Mouse (Mus musculus) natural killer cell, adult 2 months (primary cell): ENCODE measurements around the gene Plxna2.
A peak's percentile ranks its signal among the peaks of the same experiment; 100 is the strongest.

Experiments
- DNase-seq, 2 experiments: peaks; one replicate each; pipeline ENCODE4 v3.0.0; 2022; ENCODE audit warnings: low spot score in 2 of 2

Gene Plxna2

DNA sequence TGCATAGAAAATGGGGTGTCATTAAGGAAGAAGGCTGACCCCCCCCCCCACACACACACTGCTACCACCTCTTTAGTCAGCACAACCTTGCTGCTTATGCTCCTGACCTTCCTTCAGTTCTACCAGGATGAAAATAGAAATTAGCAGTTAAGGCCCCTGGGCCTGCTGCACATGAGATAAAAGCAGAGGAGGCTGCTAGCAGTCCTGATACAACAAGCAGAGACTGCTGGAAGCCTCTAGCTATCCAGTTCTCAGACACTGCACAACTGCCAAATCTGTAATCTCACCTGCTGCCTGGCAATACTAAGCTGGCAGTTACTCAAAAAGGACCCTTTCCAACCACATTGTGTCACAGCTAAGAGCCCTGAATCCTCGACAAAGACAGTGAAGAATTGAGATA, 197.5 kb downstream of the Plxna2 start:
- no peak for DNase-seq

DNA sequence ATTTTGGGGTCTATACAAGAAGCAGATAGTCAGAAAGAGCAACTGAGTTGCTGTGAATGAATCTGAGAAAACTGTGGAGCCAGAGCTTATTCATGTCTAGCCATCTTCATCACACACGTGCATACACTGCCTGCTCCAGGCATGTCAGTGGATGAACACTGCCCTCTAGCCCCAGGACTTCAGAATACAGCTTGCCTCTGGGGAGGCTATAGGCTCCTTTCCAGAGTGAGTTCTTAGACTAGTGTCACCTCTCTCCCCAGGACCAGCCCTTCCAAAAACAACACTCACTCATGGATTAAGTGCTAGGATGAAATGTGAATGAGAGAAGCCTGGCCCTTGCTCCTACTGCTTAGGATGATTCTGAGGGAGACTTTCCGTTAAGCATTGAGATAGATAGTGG, 198.9 kb downstream of the Plxna2 start:
- DNase-seq: peak in 1 of 2 experiments; percentile 27

DNA sequence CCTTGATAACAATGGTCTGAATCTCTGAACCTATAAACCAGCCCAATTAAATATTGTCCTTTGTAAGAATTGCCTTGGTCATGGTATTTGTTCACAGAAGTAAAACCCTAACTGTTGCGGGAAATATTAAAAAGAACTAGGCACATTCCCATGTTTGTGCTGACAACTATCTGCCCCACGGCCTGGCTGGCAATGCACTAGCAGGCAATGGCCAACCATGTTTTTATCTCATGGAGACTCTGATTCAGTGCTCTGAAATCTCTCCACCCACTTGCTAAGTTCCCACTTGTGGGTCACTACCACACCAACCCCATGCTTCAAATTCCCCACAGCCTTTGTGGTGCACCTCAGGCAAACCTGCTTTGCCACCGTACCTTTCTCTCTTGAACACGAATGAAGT, 202.9 kb downstream of the Plxna2 start:
- no peak for DNase-seq

DNA sequence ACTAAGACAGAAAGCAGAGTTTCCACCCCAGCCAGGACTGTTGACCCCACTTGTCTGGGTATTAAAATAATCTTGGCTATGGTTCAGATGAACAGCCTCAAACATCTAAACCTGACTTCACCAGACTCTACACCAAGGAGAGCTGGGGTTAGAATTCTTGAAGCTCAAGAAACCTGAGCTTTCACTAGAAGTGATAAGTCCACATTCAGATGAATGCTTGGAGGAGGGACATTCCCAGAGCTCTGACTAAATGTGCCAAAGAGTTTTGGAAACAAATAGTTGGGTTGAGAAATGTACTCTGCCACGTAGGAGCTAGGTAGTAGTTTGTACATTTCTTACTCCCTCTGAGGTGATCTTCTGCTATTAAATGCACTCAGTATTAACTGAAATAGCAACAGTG, 203.7 kb downstream of the Plxna2 start:
- DNase-seq: no peak

DNA sequence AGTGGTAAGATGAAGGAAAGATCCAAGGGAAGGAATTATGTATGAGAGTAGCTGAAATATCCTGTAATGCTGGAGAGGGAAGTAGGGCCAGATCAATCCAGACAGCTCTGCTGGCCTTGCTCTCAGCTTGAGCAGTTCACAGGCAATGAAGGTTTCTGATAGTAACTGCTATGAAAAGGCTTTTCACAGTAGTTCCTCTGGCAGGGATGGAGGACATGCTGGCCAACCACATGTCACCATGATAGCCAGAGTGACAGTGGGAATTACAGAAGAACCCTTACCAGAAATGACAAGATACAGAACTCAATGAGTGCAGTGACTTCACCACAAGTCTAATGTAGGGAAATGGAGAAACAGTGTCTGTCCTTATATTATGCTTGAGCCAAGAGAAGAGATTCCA, 210.3 kb downstream of the Plxna2 start:
- no peak for DNase-seq

DNA sequence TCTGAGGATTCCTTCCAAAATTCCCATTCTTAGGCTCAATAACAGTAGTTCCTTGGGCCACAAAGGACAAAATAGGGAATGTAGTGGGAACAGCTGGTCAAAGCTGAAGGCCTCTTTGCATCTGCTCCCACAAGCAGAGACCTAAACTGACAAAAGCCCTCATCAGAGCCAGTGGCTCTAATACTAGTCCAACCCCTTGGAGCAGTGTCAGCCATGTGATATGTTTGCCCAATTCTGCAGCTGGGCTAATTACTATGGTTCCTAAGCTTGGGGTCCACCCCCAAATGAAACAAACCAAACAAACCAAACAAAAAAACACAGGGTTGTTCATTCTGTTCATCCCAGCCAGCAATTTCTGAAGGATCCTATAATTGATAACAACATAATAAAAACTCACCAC, 217.2 kb downstream of the Plxna2 start:
- no peak for DNase-seq

DNA sequence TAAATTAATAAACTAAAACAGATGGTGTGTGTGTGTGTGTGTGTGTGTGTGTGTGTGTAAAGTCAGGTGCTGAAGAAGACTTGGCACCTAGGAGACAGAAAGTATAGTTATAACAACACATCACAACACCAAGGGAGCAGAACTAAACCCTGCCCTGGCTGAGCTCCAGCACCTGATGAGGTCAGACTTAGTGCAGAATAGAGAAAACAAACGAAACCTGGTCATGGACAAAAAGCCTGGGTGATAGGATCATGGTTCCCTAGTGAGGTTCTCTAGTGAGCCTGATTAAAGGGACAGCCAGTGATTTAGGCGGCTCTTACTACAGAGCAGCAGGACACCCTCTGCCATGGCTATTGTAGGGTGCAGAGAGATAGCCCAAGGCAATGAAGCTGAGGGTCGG, 218.2 kb downstream of the Plxna2 start:
- no peak for DNase-seq

DNA sequence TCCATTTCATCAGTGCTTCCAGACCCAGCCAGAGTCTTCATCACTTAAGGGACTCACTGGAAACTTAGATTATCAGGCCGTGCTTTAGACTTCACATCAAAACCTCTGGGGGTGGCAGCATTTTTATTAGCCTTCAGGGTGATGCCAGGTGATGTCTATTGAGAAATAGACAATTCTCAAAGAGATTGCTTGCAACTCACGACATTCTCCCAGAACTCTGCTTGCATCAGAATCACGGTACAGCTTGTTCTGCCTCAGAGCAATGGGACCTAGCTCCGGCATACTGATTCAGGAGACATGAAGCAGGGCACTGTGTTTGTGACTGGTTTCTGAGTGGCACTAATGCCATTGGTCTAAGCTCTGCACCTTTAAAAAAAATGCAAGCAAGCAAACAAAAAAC, 218.7 kb downstream of the Plxna2 start:
- DNase-seq: no peak

DNA sequence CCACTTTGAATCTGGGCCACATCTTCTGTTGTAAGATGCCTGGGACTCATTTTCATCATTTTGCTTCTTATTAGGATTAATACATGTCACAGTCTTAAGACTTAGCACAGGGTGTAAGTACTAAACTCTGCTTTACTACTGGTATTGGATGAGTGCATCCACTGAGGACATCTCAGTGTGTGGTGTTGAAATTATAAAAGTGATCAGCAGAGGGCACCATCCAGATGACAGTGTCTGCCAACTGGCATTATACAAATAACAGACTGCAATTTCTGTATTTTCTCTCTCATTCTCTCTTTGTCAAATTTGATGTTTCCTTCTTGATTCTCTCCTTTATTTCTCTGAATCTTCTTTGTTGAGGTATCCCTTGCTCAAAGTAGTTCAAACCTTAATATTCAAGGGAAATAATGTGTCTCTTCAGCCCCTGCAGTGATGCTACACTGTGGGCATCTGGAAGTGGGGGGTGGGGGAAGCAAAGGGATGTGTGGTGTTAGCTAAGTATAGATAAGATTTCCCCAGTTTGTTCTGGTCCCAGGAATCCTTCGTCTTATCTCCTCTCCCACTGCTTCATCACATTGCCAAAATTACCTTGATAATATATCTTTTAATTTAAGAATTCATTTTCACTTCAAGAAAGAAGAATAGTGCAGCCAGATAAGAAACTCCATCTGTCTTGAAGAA, 221.4 kb downstream of the Plxna2 start:
- no peak for DNase-seq

DNA sequence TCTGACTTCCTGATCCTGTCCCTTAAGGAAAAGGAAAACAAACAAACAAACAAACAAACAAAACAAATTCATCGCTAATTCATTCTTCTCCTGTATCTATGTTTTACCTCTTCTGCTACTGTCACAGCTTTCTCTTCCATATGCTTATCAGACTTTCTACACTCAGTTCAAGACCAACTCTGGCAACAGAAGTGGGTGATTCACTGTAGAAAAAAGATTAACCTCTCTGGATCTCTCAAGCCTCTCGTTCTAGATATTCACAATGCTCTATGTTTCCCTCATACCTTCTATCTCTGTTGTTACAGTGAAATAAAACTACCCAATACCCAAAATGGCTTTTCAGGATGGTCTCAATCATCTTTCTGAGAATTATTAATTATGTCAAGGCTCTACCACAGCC, 225.0 kb downstream of the Plxna2 start:
- DNase-seq: no peak

DNA sequence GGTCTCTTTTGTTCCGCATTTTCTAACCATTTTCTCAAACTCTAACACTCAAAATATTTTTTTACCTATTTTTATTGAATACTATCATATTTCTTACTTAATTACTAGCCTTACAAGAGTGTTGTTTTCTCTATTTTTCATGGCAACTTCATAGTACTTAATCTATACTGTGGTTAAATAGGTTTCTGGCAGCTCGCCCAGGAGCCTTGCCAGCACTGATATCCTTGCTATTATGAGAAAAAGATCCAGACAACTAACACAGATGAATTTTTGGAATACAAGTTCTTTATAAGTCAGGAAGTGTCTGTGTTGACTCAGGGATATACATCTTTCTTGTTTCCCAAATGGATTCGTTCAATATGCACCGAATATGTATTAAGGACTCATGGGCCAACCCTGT, 229.0 kb downstream of the Plxna2 start:
- DNase-seq: no peak

DNA sequence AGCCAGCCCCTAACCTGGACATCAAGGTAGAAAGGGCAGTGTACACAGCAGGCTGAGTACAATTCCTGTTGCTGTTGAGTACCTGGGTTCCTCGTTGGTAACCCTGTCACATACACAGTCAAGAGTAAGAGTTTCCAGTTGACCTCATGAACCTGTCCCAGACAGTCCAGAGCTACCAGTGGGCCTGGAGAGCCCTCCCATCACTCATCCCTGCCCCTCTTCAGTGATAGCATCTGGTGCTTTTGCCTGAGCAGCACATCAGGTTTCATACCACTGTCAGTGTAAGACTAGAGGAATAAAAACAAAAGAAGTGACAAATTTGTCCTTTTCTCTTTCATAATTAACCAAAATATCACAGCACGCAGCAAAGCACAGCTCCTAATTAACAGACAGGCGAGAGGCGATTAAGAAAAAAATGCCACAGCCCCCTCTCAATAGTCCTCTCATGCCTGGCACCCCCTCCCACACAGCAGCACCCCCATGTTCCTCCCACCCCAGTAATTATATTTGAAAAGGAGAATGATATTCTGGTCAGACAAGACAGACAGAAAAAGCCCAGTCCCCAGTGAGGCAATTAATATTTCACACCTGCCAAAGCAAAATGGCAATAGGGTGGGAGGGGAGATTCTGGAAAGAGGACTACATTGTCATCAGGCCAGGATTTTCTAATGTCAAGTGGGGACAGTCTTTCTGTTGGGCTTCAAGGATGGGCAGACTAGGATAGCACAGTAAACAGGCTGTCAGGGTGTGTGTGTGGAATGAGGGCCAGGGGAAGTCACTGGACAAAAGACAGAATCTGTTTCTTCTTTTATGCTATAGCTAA, 233.4 kb downstream of the Plxna2 start:
- DNase-seq: no peak

DNA sequence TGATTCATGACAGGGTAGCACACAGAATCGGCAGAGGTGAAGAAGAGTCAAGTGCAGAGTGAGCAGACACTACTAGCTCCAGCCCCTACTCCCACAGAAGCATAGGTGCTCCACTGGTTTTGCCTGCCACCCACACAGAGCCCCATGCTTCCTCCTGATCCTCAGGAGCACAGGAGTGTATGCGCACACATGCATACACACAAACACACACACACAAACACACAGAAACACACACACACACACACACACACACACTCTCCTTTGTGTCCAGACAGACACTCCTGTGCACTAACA, 234.0 kb downstream of the Plxna2 start:
- no peak for DNase-seq
